Mouse (Mus musculus): ENCODE results near the gene Trpt1. TPM values are rescaled to one million over a fixed set of nuclear protein-coding genes. Genes with fewer than 3 reads are reported as not detected.

Trpt1 gene
- polyA plus RNA-seq, 1 experiment from 2014 or later = 10.3 TPM

- Histone ChIP-seq H3K27ac (ENCODE audit: low read depth) (no peak overlapping the region), H3K9me3 (ENCODE audit: control insufficient read depth, low read length) (0 out of 2 replicates have a peak, but pooled peaks cover under 1% of the 10 kb centered on the region), H3K9ac (ENCODE audit: low read length) (no peak overlapping the region), H3K4me3 (ENCODE audit: low read depth, low read length) (no peak overlapping the region), H3K4me1 (replicated peaks; ENCODE audit: control insufficient read depth, insufficient read depth, low read length) (peaks cover 17% of the 10 kb centered on the region), H3K36me3 (ENCODE audit: control insufficient read depth, insufficient read depth, low read length) (peaks cover 11% of the 10 kb centered on the region; the same call in 1 of the 2 replicates), H3K27me3 (replicated peaks; ENCODE audit: control insufficient read depth, insufficient read depth, low read length) (no peaks in the 10 kb centered on the region), H3K4me2 (ENCODE audit: low read length) (no peak overlapping the region)
- 86% methylated on average over 8 of the region's 8 CpGs for WGBS
- ATAC-seq (replicated peaks; ENCODE audit: low FRiP score, low TSS enrichment, low read depth) = no peak
- no peak for DNase-seq (ENCODE audit: low spot score)
Observed at GRCm38 (mm10) chr19:6994489-6994888, 1.4 kb upstream of the Trpt1 start.

GRCm38 (mm10) chr19:6995255-6995991 is 508 bp upstream of the Trpt1 start:
- no peak overlapping the region for H3K27ac ChIP-seq (ENCODE audit: low read depth)
- no peaks in the 10 kb centered on the region for H3K27me3 ChIP-seq (replicated peaks; ENCODE audit: control insufficient read depth, insufficient read depth, low read length)
- peaks cover 17% of the 10 kb centered on the region for H3K4me1 ChIP-seq (replicated peaks; ENCODE audit: control insufficient read depth, insufficient read depth, low read length)
- 52% methylated on average over 20 of the region's 21 CpGs for WGBS
- 0 out of 2 replicates have a peak, but pooled peaks cover 4% of the 10 kb centered on the region for H3K9me3 ChIP-seq (ENCODE audit: control insufficient read depth, low read length)
- H3K4me2 ChIP-seq (ENCODE audit: low read length) = peak overlapping the region; percentile 89
- no peak for ATAC-seq (replicated peaks; ENCODE audit: low FRiP score, low TSS enrichment, low read depth)
- H3K9ac ChIP-seq (ENCODE audit: low read length) = peak overlapping the region; percentile 39
- H3K4me3 ChIP-seq (ENCODE audit: low read depth, low read length) = peak overlapping the region; percentile 58
- H3K36me3 ChIP-seq (ENCODE audit: control insufficient read depth, insufficient read depth, low read length) = peaks cover 17% of the 10 kb centered on the region; the same call in 1 of the 2 replicates
- peak; percentile 57 for DNase-seq (ENCODE audit: low spot score)

DNA sequence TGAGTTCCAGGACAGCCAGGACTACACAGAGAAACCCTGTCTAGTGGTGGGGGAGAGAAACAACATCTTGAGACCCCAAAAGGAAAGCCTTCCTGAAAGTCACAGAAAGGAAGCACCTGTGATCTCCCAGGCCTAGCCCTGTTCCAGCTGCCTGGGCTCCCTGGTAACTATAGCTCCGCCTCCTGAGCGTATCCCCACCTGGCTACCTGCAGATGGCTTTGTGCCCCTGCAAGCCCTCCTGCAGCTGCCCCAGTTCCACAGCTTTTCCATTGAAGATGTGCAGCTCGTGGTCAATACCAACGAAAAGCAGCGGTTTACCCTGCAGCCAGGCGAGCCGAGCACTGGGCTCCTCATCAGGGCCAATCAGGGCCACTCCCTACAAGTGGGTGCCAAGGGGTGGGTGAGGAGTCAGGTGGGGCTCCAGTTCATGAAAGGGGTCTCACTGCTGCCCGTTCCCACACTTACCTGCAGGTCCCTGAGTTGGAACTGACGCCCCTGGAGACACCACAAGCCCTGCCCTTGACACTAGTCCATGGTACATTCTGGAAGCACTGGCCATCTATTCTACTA is 1.9 kb downstream of the Trpt1 start:
- Histone ChIP-seq H3K4me1 (replicated peaks; ENCODE audit: control insufficient read depth, insufficient read depth, low read length) (peaks cover 12% of the 10 kb centered on the region), H3K27me3 (replicated peaks; ENCODE audit: control insufficient read depth, insufficient read depth, low read length) (no peaks in the 10 kb centered on the region), H3K4me2 (ENCODE audit: low read length) (no peak overlapping the region), H3K4me3 (ENCODE audit: low read depth, low read length) (no peak overlapping the region), H3K36me3 (ENCODE audit: control insufficient read depth, insufficient read depth, low read length) (peaks cover 17% of the 10 kb centered on the region; the same call in 1 of the 2 replicates), H3K27ac (ENCODE audit: low read depth) (no peak overlapping the region), H3K9me3 (ENCODE audit: control insufficient read depth, low read length) (0 out of 2 replicates have a peak, but pooled peaks cover 4% of the 10 kb centered on the region), H3K9ac (ENCODE audit: low read length) (no peak overlapping the region)
- WGBS = 86% methylated on average over 9 of the region's 9 CpGs
- DNase-seq (ENCODE audit: low spot score) (no peak), ATAC-seq (replicated peaks; ENCODE audit: low FRiP score, low TSS enrichment, low read depth) (no peak)

- H3K36me3 ChIP-seq (ENCODE audit: control insufficient read depth, insufficient read depth, low read length) = peaks cover 17% of the 10 kb centered on the region; the same call in 1 of the 2 replicates
- H3K4me3 ChIP-seq (ENCODE audit: low read depth, low read length) = no peak overlapping the region
- H3K4me2 ChIP-seq (ENCODE audit: low read length) = no peak overlapping the region
- 0 out of 2 replicates have a peak, but pooled peaks cover 4% of the 10 kb centered on the region for H3K9me3 ChIP-seq (ENCODE audit: control insufficient read depth, low read length)
- no peak overlapping the region for H3K9ac ChIP-seq (ENCODE audit: low read length)
- 89% methylated on average over 19 of the region's 19 CpGs for WGBS
- DNase-seq (ENCODE audit: low spot score) (no peak), ATAC-seq (replicated peaks; ENCODE audit: low FRiP score, low TSS enrichment, low read depth) (no peak)
- no peak overlapping the region for H3K27ac ChIP-seq (ENCODE audit: low read depth)
- no peaks in the 10 kb centered on the region for H3K27me3 ChIP-seq (replicated peaks; ENCODE audit: control insufficient read depth, insufficient read depth, low read length)
- H3K4me1 ChIP-seq (replicated peaks; ENCODE audit: control insufficient read depth, insufficient read depth, low read length) = peaks cover 12% of the 10 kb centered on the region
Observed at GRCm38 (mm10) chr19:6999360-7000063, 3.6 kb downstream of the Trpt1 start.

DNA sequence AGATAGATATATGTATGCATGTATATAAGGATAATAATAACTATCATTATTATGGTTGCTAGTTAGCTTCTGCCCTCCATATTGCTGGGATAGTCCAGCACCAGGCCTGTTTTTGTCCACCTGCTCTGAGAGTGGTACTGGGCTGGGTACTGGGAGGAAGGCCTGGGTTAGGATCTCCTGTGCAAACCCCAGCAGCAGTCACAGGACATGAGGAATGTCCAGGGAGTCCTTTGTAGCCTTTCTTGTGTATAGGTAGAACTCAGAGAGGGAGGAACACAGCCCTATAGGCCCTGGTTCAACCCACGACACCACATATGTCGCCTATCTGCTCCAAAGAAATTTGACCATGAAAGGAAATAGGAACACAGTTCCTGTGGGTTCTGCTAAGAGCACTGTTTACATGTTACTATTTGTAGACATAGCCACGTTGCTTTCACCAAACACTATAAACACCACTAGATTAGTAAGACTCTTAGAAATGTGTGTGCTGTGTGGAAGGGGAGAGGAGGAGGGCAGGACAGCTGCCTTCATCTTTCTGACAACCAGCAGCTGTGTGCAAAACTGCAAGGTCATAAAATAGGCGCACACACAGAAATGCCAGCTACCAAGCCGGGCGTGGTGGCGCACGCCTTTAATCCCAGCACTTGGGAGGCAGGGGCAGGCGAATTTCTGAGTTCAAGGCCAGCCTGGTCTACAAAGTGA is 11.1 kb downstream of the Trpt1 start:
- H3K27ac ChIP-seq (ENCODE audit: low read depth) = peak overlapping the region; percentile 47; the same call in 1 of the 2 replicates
- no peaks in the 10 kb centered on the region for H3K36me3 ChIP-seq (ENCODE audit: control insufficient read depth, insufficient read depth, low read length)
- DNase-seq (ENCODE audit: low spot score) (no peak), ATAC-seq (replicated peaks; ENCODE audit: low FRiP score, low TSS enrichment, low read depth) (no peak)
- no peak overlapping the region for H3K9ac ChIP-seq (ENCODE audit: low read length)
- no peaks in the 10 kb centered on the region for H3K27me3 ChIP-seq (replicated peaks; ENCODE audit: control insufficient read depth, insufficient read depth, low read length)
- H3K9me3 ChIP-seq (ENCODE audit: control insufficient read depth, low read length) = no peaks in the 10 kb centered on the region
- 69% methylated on average over 9 of the region's 9 CpGs for WGBS
- no peak overlapping the region for H3K4me3 ChIP-seq (ENCODE audit: low read depth, low read length)
- H3K4me1 ChIP-seq (replicated peaks; ENCODE audit: control insufficient read depth, insufficient read depth, low read length) = 0 out of 2 replicates have a peak, but pooled peaks cover 6% of the 10 kb centered on the region
- H3K4me2 ChIP-seq (ENCODE audit: low read length) = no peak overlapping the region

GRCm38 (mm10) chr19:7012426-7012825 is 16.5 kb downstream of the Trpt1 start:
- ATAC-seq (replicated peaks; ENCODE audit: low FRiP score, low TSS enrichment, low read depth) = no peak
- H3K4me3 ChIP-seq (ENCODE audit: low read depth, low read length) = no peak overlapping the region
- WGBS = 73% methylated on average over 4 of the region's 4 CpGs
- H3K4me2 ChIP-seq (ENCODE audit: low read length) = no peak overlapping the region
- H3K9ac ChIP-seq (ENCODE audit: low read length) = no peak overlapping the region
- no peak for DNase-seq (ENCODE audit: low spot score)
- H3K27me3 ChIP-seq (replicated peaks; ENCODE audit: control insufficient read depth, insufficient read depth, low read length) = no peaks in the 10 kb centered on the region
- no peaks in the 10 kb centered on the region; the same call in 1 of the 2 replicates for H3K36me3 ChIP-seq (ENCODE audit: control insufficient read depth, insufficient read depth, low read length)
- no peaks in the 10 kb centered on the region for H3K9me3 ChIP-seq (ENCODE audit: control insufficient read depth, low read length)
- H3K4me1 ChIP-seq (replicated peaks; ENCODE audit: control insufficient read depth, insufficient read depth, low read length) = no peaks in the 10 kb centered on the region
- no peak overlapping the region for H3K27ac ChIP-seq (ENCODE audit: low read depth)

DNA sequence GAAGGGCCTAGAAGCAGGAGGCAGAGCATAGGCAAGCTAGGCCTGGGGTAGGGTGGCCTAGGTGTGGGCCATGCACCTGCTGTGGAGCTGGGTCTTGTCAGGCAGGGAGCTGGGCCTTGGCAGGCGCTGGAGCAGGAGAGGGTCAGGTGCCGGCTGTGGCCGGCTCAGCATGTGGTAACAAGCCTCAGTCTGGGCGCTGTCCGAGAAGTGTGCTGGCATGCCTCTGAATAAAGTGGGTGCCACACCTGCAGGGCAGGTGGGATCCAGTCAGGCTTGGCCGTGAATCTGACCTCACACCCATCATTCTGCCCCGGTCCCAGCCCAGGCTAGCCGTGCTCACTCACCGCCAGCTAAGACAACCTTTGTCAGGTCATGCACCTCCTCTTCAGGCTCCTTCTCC is 18.1 kb downstream of the Trpt1 start:
- no peak for DNase-seq (ENCODE audit: low spot score)
- no peak for ATAC-seq (replicated peaks; ENCODE audit: low FRiP score, low TSS enrichment, low read depth)
- no peak overlapping the region for H3K4me2 ChIP-seq (ENCODE audit: low read length)
- no peak overlapping the region for H3K4me3 ChIP-seq (ENCODE audit: low read depth, low read length)
- 81% methylated on average over 9 of the region's 9 CpGs for WGBS
- peaks cover 7% of the 10 kb centered on the region for H3K36me3 ChIP-seq (ENCODE audit: control insufficient read depth, insufficient read depth, low read length)
- H3K27me3 ChIP-seq (replicated peaks; ENCODE audit: control insufficient read depth, insufficient read depth, low read length) = no peaks in the 10 kb centered on the region
- H3K27ac ChIP-seq (ENCODE audit: low read depth) = no peak overlapping the region
- H3K9me3 ChIP-seq (ENCODE audit: control insufficient read depth, low read length) = no peaks in the 10 kb centered on the region
- no peaks in the 10 kb centered on the region for H3K4me1 ChIP-seq (replicated peaks; ENCODE audit: control insufficient read depth, insufficient read depth, low read length)
- no peak overlapping the region for H3K9ac ChIP-seq (ENCODE audit: low read length)

DNA sequence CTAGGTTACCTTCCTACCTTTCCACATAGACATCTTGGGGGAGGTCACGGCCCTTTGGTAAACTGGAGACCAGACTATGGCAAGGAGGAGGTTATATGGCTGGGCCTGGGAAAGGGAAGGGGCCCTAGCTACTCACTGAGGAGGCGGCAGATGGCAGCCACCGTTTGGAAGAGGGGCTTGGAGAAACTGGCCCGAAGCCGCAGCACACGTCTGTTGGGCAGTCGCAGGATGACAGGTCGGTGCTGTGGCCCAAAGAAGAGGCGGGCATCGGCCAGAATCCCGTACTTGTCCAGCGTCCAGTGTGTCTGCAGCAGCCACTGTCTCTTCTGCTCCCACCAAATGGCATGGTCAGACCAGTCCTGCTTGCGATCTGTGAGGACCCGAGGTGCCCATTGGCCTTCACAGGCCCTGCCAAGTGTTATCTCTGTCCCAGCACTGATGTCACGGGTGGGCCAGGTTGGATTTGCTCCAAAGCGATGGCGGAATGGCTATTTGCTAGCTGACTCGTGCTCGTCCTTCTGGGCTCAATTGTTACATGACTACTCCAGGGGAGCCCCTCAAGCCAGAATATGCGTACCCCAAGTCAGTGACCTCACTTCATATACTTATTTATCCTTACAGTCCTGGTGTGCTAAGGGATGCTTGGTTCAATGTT is 18.7 kb downstream of the Trpt1 start:
- Histone ChIP-seq H3K9me3 (ENCODE audit: control insufficient read depth, low read length) (no peaks in the 10 kb centered on the region), H3K4me1 (replicated peaks; ENCODE audit: control insufficient read depth, insufficient read depth, low read length) (no peaks in the 10 kb centered on the region), H3K4me3 (ENCODE audit: low read depth, low read length) (no peak overlapping the region), H3K9ac (ENCODE audit: low read length) (no peak overlapping the region), H3K36me3 (ENCODE audit: control insufficient read depth, insufficient read depth, low read length) (peaks cover 13% of the 10 kb centered on the region), H3K4me2 (ENCODE audit: low read length) (no peak overlapping the region), H3K27me3 (replicated peaks; ENCODE audit: control insufficient read depth, insufficient read depth, low read length) (no peaks in the 10 kb centered on the region), H3K27ac (ENCODE audit: low read depth) (no peak overlapping the region)
- WGBS = 92% methylated on average over 20 of the region's 20 CpGs
- DNase-seq (ENCODE audit: low spot score) = no peak
- ATAC-seq (replicated peaks; ENCODE audit: low FRiP score, low TSS enrichment, low read depth) = no peak

All from intestine, embryonic 14.5 days (tissue).